Mouse (Mus musculus) cerebellum, postnatal 14 days (tissue): ENCODE data around the gene Clta.

Experiments used
- DNase-seq, 2 experiments: peaks; one replicate each; pipeline ENCODE4 v3.0.0; 2021; ENCODE audit warnings: mixed read lengths in 2 of 2

Clta gene

DNA sequence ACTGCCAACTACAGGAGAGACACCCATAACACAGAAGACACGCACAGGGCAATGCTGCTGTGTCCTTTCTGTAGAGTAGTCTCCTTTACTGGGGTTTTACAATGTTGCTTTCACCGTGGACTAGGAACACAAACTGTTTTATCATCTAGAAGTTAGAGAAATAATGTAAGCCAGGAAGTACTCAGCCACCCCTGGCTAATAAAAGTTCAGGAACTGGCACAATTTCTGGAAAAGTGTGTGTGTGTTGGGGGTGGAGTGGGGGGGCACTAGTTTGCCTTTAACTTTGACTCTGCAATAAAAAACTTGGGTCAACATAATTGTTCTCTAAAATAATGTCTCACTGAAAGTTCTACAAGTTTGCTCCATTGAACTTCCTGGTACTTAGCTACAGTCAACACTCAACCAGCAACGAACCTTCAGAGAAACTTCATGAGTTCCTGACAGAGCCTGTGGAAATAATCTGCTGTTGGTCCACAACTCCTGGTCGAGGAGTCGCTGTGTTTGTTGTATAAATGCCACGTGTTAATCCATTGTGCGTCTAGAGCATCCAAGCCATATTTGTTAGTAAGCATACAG lies 74.2 kb downstream of the Clta start:
- no peak for DNase-seq
